Mouse (Mus musculus): ENCODE results near the gene Fto. TPM values are rescaled to one million over a fixed set of nuclear protein-coding genes. Genes with fewer than 3 reads are reported as not detected.

Fto gene
- polyA plus RNA-seq, 1 experiment from 2014 or later: 55.3 TPM

GRCm38 (mm10) chr8:91657381-91657780 lies 344.1 kb downstream of the Fto start:
- H3K9me3 ChIP-seq (replicated peaks; ENCODE audit: low read length): no peaks in the 10 kb centered on the region
- H3K4me1 ChIP-seq (replicated peaks; ENCODE audit: insufficient read depth, low read length): peaks cover 12% of the 10 kb centered on the region
- ATAC-seq (replicated peaks; ENCODE audit: low FRiP score, low read depth) (no peak), DNase-seq (ENCODE audit: low spot score) (no peak)
- no peak for TF ChIP-seq CTCF (IDR thresholded peaks at IDR 0.05; ENCODE audit: low read depth)
- H3K27ac ChIP-seq: no peak overlapping the region
- H3K4me2 ChIP-seq (ENCODE audit: low read length): no peak overlapping the region
- H3K9ac ChIP-seq (ENCODE audit: low read depth, low read length): no peak overlapping the region
- no peak overlapping the region for H3K4me3 ChIP-seq (replicated peaks; ENCODE audit: low read depth, low read length)
- H3K36me3 ChIP-seq (ENCODE audit: insufficient read depth, low read length): no peaks in the 10 kb centered on the region
- H3K27me3 ChIP-seq (ENCODE audit: insufficient read depth, low read length): no peaks in the 10 kb centered on the region
- 53% methylated on average over 9 of the region's 9 CpGs for WGBS

GRCm38 (mm10) chr8:91660879-91661278 lies 347.6 kb downstream of the Fto start:
- Histone ChIP-seq H3K36me3 (ENCODE audit: insufficient read depth, low read length) (no peaks in the 10 kb centered on the region), H3K4me2 (ENCODE audit: low read length) (no peak overlapping the region), H3K4me1 (replicated peaks; ENCODE audit: insufficient read depth, low read length) (peaks cover 6% of the 10 kb centered on the region; the same call in 1 of the 2 replicates), H3K27me3 (ENCODE audit: insufficient read depth, low read length) (no peaks in the 10 kb centered on the region), H3K27ac (no peak overlapping the region), H3K4me3 (replicated peaks; ENCODE audit: low read depth, low read length) (no peak overlapping the region), H3K9me3 (replicated peaks; ENCODE audit: low read length) (no peaks in the 10 kb centered on the region), H3K9ac (ENCODE audit: low read depth, low read length) (no peak overlapping the region)
- ATAC-seq (replicated peaks; ENCODE audit: low FRiP score, low read depth): 0 out of 2 replicates have a peak, but pooled peaks have one; percentile 21
- 42% methylated on average over 8 of the region's 8 CpGs for WGBS
- TF ChIP-seq CTCF (IDR thresholded peaks at IDR 0.05; ENCODE audit: low read depth): no peak
- peak; percentile 42 for DNase-seq (ENCODE audit: low spot score)

GRCm38 (mm10) chr8:91669461-91670071 lies 356.2 kb downstream of the Fto start:
- 80% methylated on average over 16 of the region's 16 CpGs for WGBS

GRCm38 (mm10) chr8:91676928-91677327 lies 363.6 kb downstream of the Fto start:
- 0 out of 2 replicates have a peak, but pooled peaks cover 2% of the 10 kb centered on the region for H3K27me3 ChIP-seq (ENCODE audit: insufficient read depth, low read length)
- no peaks in the 10 kb centered on the region for H3K36me3 ChIP-seq (ENCODE audit: insufficient read depth, low read length)
- no peak for TF ChIP-seq CTCF (IDR thresholded peaks at IDR 0.05; ENCODE audit: low read depth)
- peaks cover 6% of the 10 kb centered on the region; the same call in 1 of the 2 replicates for H3K4me1 ChIP-seq (replicated peaks; ENCODE audit: insufficient read depth, low read length)
- WGBS: 99% methylated on average over 3 of the region's 3 CpGs
- H3K27ac ChIP-seq: no peak overlapping the region
- H3K9me3 ChIP-seq (replicated peaks; ENCODE audit: low read length): no peaks in the 10 kb centered on the region
- H3K4me3 ChIP-seq (replicated peaks; ENCODE audit: low read depth, low read length): no peak overlapping the region
- H3K4me2 ChIP-seq (ENCODE audit: low read length): no peak overlapping the region
- ATAC-seq (replicated peaks; ENCODE audit: low FRiP score, low read depth) (no peak), DNase-seq (ENCODE audit: low spot score) (no peak)
- no peak overlapping the region for H3K9ac ChIP-seq (ENCODE audit: low read depth, low read length)

More at GRCm38 (mm10) chr8:91669461-91670071, 356.2 kb downstream of the Fto start:
- no peak for TF ChIP-seq CTCF (IDR thresholded peaks at IDR 0.05; ENCODE audit: low read depth)
- Histone ChIP-seq H3K4me1 (replicated peaks; ENCODE audit: insufficient read depth, low read length) (no peaks in the 10 kb centered on the region), H3K4me3 (replicated peaks; ENCODE audit: low read depth, low read length) (no peak overlapping the region), H3K4me2 (ENCODE audit: low read length) (no peak overlapping the region), H3K27me3 (ENCODE audit: insufficient read depth, low read length) (no peaks in the 10 kb centered on the region), H3K9me3 (replicated peaks; ENCODE audit: low read length) (no peaks in the 10 kb centered on the region), H3K36me3 (ENCODE audit: insufficient read depth, low read length) (0 out of 2 replicates have a peak, but pooled peaks cover 6% of the 10 kb centered on the region), H3K27ac (no peak overlapping the region), H3K9ac (ENCODE audit: low read depth, low read length) (no peak overlapping the region)
- no peak for ATAC-seq (replicated peaks; ENCODE audit: low FRiP score, low read depth)
- DNase-seq (ENCODE audit: low spot score): no peak

DNA sequence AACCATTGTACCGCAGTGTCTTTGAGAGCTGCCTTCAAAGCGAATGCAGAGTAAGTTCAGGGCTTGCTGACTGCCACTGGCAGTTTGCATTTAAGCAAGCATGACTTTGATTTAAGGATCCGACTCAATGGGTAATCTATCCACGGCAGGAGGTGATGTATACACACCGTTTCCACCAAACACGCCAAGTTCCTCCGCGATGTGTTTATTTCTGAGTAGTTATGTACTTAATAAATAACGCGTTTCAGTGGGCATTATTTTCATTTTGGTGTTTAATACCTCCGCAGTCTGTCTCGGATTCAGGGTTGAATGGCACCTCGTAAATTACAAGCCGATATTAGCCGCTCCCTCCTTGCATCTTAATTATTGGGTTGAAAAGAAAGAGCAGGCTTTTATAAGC lies 366.1 kb downstream of the Fto start:
- no peak for DNase-seq (ENCODE audit: low spot score)

GRCm38 (mm10) chr8:91680125-91680524 lies 366.8 kb downstream of the Fto start:
- no peak overlapping the region for H3K4me3 ChIP-seq (replicated peaks; ENCODE audit: low read depth, low read length)
- H3K27ac ChIP-seq: no peak overlapping the region
- ATAC-seq (replicated peaks; ENCODE audit: low FRiP score, low read depth) (no peak), DNase-seq (ENCODE audit: low spot score) (no peak)
- TF ChIP-seq CTCF (IDR thresholded peaks at IDR 0.05; ENCODE audit: low read depth): no peak
- no peak overlapping the region for H3K4me2 ChIP-seq (ENCODE audit: low read length)
- 31% methylated on average over 5 of the region's 5 CpGs for WGBS
- H3K9ac ChIP-seq (ENCODE audit: low read depth, low read length): no peak overlapping the region
- peaks cover 6% of the 10 kb centered on the region; the same call in 1 of the 2 replicates for H3K4me1 ChIP-seq (replicated peaks; ENCODE audit: insufficient read depth, low read length)
- H3K36me3 ChIP-seq (ENCODE audit: insufficient read depth, low read length): no peaks in the 10 kb centered on the region
- no peaks in the 10 kb centered on the region for H3K9me3 ChIP-seq (replicated peaks; ENCODE audit: low read length)
- 0 out of 2 replicates have a peak, but pooled peaks cover 2% of the 10 kb centered on the region for H3K27me3 ChIP-seq (ENCODE audit: insufficient read depth, low read length)

More for the DNA sequence above, 366.1 kb downstream of the Fto start:
- H3K27ac ChIP-seq: no peak overlapping the region
- peak overlapping the region; percentile 10; the same call in 1 of the 2 replicates for H3K4me2 ChIP-seq (ENCODE audit: low read length)
- ATAC-seq (replicated peaks; ENCODE audit: low FRiP score, low read depth): no peak
- no peaks in the 10 kb centered on the region for H3K36me3 ChIP-seq (ENCODE audit: insufficient read depth, low read length)
- no peak for TF ChIP-seq CTCF (IDR thresholded peaks at IDR 0.05; ENCODE audit: low read depth)
- 0 out of 2 replicates have a peak, but pooled peaks cover 2% of the 10 kb centered on the region for H3K27me3 ChIP-seq (ENCODE audit: insufficient read depth, low read length)
- WGBS: 23% methylated on average over 15 of the region's 15 CpGs
- H3K4me3 ChIP-seq (replicated peaks; ENCODE audit: low read depth, low read length): no peak overlapping the region
- no peaks in the 10 kb centered on the region for H3K9me3 ChIP-seq (replicated peaks; ENCODE audit: low read length)
- no peak overlapping the region for H3K9ac ChIP-seq (ENCODE audit: low read depth, low read length)
- H3K4me1 ChIP-seq (replicated peaks; ENCODE audit: insufficient read depth, low read length): peaks cover 6% of the 10 kb centered on the region; the same call in 1 of the 2 replicates
